Mouse (Mus musculus): ENCODE measurements at regions not wholly inside any gene's neighbourhood (a gene's known extent, or its start where the extent isn't known, plus 50 kb on each side); places are given as distances from the start of the nearest gene placed in this dataset.

- DNase-seq = no peak
These were observed 60.7 kb upstream of the Gm47985 start for GRCm38 (mm10) chr1:151121686-151122085.

DNA sequence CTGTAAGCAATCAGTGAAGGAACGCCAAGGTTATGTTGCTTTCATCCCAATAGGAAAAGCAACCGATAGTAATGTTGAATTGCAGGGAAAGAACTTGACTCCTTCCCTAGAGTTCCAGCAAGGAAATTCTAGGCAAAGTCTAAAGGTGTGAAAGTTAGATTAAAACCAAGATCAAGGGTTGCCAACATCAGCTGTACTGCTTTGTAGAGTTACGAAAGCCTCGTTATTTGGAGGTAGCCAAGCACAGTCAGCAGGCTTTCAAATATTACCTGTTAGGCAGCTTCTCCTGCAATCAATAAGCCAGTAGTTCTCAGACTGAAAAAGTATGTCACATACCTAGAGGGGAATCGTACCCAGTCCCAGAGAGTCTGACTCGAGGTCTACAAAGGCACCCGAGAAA lies 58.4 kb upstream of the Gm47985 start:
- DNase-seq = no peak

GRCm38 (mm10) chr1:151125028-151125659 lies 57.2 kb upstream of the Gm47985 start:
- DNase-seq = no peak

DNA sequence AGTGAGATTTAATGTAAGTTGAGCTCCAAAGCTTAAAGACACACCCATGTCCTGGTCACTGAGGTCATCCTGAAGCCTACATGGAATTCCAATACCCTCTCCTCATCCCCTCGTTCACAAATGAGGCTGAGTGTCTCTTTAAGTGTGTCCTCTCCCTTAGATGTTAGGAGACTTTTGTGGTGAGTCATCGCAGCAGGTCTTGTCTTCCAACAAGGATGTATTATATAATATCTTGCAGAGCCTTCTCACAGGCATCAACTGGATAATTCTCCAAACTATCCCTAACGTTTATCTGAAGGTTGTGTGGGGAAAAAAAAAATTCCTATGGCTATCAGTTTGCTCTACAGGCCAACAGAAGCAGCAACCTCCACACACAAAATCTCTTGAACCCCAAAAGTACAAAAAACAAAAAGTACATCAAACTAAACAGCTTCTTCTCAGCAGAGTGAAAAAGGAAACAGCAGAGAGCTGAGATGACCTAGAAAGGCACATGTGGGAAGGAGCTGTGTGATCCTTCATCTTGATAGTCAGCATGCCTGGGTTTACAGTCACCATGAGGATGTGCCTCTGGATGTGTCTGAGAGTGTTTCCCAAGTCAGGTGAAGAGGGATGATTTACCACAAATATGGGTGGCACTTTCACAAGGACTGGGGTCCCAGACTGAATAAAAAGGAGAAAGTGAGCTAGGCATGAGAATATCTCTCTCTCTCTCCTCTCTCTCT lies 56.4 kb upstream of the Gm47985 start:
- no peak for DNase-seq

DNA sequence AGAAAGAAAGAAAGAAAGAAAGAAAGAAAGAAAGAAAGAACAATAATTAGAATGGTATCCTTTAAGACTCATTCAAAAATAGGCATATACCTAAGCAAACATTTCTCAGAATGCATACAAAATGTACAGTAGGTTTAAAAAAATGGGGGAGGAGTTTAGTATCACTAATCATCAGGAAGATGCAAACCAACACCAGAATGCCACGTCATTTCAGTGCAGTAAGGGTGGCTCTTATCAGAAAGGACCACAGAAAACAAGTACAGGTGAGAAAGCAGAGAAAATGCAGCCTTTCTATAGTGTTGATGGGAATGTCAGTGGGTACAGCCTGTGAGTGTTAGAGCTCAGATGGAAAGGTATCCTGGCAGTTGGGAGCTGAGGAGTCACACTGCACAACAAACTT lies 55.6 kb upstream of the Gm47985 start:
- no peak for DNase-seq

GRCm38 (mm10) chr1:151128005-151128404 lies 54.3 kb upstream of the Gm47985 start:
- peak; percentile 23 to 65 for DNase-seq

DNA sequence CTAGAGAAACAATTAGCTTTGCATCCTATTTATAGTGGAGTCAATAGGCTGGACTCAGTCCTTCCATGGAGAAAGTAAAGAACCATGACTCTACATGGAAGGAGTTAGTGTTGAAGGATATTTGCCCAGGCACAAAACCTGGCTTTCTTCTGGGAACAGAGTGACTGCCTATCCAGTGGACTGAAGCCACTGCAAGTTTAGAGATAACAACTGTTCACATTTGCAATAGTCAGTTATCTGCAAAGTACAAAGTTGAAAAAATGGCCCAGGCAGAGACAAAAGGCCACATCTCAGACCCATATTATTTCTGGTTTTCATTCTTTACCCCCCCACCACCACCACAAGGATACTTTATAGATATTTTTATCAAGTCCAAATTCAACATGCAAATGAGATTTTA lies 53.4 kb upstream of the Gm47985 start:
- no peak for DNase-seq

DNA sequence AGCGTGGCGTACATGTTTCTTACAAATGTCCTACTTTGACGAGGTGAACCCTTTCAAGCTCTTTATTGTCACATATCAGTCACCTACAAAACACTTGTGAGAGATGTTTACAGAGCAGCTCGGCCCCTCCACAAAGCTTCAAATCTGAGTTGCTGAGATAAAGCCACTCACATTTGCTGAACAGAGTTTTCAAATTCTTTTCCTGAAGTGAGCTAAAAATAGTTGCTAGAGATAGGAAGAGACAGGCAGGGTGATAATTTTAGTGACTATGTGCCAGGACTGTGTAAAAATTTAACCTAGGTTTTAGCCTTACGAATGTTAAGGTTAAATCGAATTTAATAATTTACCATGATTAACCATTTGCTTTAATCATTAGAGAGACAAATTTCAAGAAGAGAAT lies 52.3 kb upstream of the Gm47985 start:
- DNase-seq = no peak

DNA sequence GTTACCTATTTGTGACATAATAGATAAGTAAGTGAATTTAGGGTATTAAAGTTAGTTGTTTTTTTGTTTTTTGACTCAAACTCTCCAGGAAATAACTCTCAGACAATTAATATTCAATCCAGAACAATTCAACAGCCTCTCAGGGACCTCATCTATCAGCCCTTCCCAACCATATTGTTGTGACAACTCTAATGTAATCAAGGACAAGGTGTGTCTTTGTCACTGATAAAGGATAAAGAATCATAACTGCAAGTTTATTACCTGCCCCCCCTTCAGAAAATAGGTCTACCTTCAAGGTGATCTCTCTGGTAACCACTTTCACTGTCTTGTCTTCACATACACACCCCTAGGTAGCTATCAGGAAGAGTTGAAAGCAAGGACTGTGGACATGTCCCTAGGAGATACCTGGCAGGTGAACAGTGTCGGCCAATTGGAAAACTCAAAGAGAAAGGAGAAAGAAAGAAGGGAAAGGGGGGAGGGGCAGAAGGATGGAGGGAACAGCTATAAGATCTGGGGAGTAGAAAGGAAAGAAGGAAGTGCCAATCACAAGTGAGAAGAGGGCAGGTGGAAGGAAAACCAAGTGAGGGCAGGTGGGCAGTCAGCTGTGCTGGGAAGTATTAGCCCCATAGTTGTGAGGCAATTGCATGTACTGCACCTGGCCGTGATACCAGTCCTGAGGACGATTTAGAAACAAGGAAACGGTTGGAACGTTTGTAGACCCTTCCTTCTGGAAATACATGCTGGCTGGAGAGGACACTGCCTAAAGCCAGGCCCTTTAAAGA lies 51.3 kb upstream of the Gm47985 start:
- no peak for DNase-seq

DNA sequence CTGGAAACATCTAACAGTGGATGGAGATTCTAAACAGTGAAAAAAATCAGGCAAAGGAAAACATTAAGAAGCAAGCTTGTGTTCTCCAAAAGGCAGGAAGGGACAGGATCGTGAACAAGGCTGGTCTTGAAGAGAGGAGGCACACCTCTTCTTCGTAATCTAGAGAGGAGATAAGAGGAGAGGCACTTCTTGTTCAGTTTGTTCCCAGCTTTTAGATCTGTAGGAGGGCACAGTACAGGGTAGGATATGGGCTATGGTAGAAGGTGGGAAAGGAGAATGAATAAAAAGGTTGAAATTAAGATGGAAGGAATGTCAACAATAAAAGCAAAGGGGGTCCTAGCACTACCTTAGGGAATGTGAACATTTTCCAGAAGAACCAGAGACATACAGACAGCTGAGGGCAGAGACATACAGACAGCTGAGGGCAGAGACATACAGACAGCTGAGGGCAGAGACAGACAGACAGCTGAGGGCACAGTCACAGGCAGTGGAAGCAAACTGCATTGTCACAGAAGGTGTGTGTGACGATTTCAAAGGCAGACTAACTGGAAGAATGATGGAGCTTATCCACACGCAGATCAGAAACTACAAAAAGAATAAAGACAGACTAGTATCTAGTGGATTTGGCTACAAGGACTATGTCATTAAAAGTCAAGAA lies 50.6 kb upstream of the Gm47985 start:
- DNase-seq = no peak
